Mouse (Mus musculus): ENCODE measurements around the gene Ebpl.

The Ebpl gene

GRCm38 (mm10) chr14:61299810-61300209 lies 60.4 kb downstream of the Ebpl start:
- CTCF ChIA-PET, result interaction anchor here in 2 of 4 experiments (0.5 to 1.8 kb wide), 3 partner anchors 17 to 189 kb away, joined by 3 to 7 read pairs (median 6); no protein-coding TSS in a partner anchor
- POLR2A ChIA-PET, result no interaction called here

- ChIA-PET POLR2A (interaction anchor here in 3 of 4 experiments (0.8 to 2.3 kb wide), 8 partner anchors 10 to 476 kb away, joined by 3 to 11 read pairs (median 4); partner anchors contain the start of gene Arl11 (in 1 of the 3)), CTCF (interaction anchor here (0.6 to 4.9 kb wide), 97 partner anchors 10 to 781 kb away, joined by 3 to 74 read pairs (median 5); partner anchors contain the start of genes Sacs (in 4 of the 4), Arl11 (in 2 of the 4), Ebpl (in 1 of the 4) and Mipep (in 1 of the 4))
Measured at GRCm38 (mm10) chr14:61294738-61295079, 65.5 kb downstream of the Ebpl start.

GRCm38 (mm10) chr14:61293884-61294737 lies 66.1 kb downstream of the Ebpl start:
- ChIA-PET CTCF (interaction anchor here (0.6 to 4.9 kb wide), 107 partner anchors 9 to 781 kb away, joined by 3 to 74 read pairs (median 4); partner anchors contain the start of genes Sacs (in 4 of the 4), Arl11 (in 2 of the 4), Ebpl (in 1 of the 4) and Mipep (in 1 of the 4)), POLR2A (interaction anchor here in 3 of 4 experiments (0.8 to 2.3 kb wide), 7 partner anchors 17 to 475 kb away, joined by 3 to 11 read pairs (median 4); partner anchors contain the start of gene Arl11 (in 1 of the 3))

GRCm38 (mm10) chr14:61290664-61291063 lies 69.6 kb downstream of the Ebpl start:
- ChIA-PET CTCF (no interaction called here), POLR2A (no interaction called here)

GRCm38 (mm10) chr14:61288606-61289286 lies 71.5 kb downstream of the Ebpl start:
- CTCF ChIA-PET, result interaction anchor here in 1 of 4 experiments (0.7 kb wide), 1 partner anchor 145 kb away, joined by 3 read pairs; no protein-coding TSS in a partner anchor
- POLR2A ChIA-PET, result interaction anchor here in 2 of 4 experiments (0.5 to 1.0 kb wide), 4 partner anchors 12 to 337 kb away, joined by 3 to 4 read pairs (median 3); no protein-coding TSS in a partner anchor

Data from embryonic stem cell, embryonic (primary cell).